ENCODE assay signal across 10 mouse cellular contexts in the genomic region with DNA sequence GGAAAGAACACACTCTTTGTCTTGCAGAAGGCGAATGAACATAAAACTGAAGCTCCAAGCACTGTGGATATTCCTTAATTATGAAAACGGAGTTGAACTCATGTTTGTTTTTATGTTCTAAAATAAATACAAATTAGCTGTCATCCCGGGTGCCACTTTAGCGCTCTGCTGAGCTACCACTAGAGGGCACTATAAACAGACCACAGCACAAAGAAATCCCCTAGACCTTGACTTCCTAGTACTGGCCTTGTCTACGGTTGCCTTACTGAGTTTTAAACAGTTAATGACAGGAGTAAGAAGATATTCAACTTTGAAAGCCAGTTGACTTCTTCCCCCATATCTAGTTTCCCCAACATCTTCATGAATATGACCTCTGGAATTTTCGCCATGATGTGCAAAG. TPM values are rescaled to one million over a fixed set of nuclear protein-coding genes. Genes with fewer than 3 reads are reported as not detected.
DNase-seq lines count a peak whose midpoint lies in the region; ATAC-seq and TF ChIP-seq lines count a peak whose summit lies in the region.
"Had no signal": no experiment of that assay in that cellular context is flagged by ENCODE, and none has a peak within 500 bp of the region (broad histone marks: within the 10 kb centered on the region; RNA-seq: fewer than 3 reads in every experiment).

No protein-coding gene starts in this region.

- no peak overlapping the region for H3K9ac ChIP-seq in lung, embryonic 14.5 days
- H3K9ac ChIP-seq: stomach, embryonic 15.5 days had no signal

- TF ChIP-seq CTCF in gastrocnemius, adult 2 months (IDR thresholded peaks at IDR 0.05), result peak; percentile 96; the same call in 1 of the 2 replicates
- TF ChIP-seq CTCF in lung, embryonic 14.5 days (IDR thresholded peaks at IDR 0.05; ENCODE audit: low read depth), result peak; percentile 82

- no peak overlapping the region for H3K4me3 ChIP-seq in gastrocnemius, adult 2 months
- no peak overlapping the region for H3K4me3 ChIP-seq in lung, embryonic 14.5 days (ENCODE audit: low read depth, low read length)
- H3K4me3 ChIP-seq: stomach, embryonic 15.5 days had no signal

- DNase-seq in gastrocnemius, adult 2 months, result peak; percentile 21
- DNase-seq in gastrocnemius, postnatal 14 days, result no peak
- peak; percentile 65 for DNase-seq in A20 (ENCODE audit: low read depth, low spot score)
- peak; percentile 70 for DNase-seq in adipocyte (ENCODE audit: low spot score)
- peak; percentile 72 for DNase-seq in embryo, embryonic 11 days
- peak; percentile 27 to 51 for DNase-seq in kidney, adult 8-10 months
- DNase-seq in lung, embryonic 14.5 days, result peak; percentile 76
- DNase-seq in splenic B cell, adult 2 months (ENCODE audit: low read depth, low spot score), result peak; percentile 65

- no peaks in the 10 kb centered on the region for H3K36me3 ChIP-seq in lung, embryonic 14.5 days (ENCODE audit: insufficient read depth)
- no peaks in the 10 kb centered on the region for H3K36me3 ChIP-seq in splenic B cell, adult 2 months (ENCODE audit: control insufficient read depth, insufficient read depth, low read length, poor library complexity, severe bottlenecking)
- H3K36me3 ChIP-seq: stomach, embryonic 15.5 days had no signal

- no peak overlapping the region for H3K4me2 ChIP-seq in lung, embryonic 14.5 days
- H3K4me2 ChIP-seq: stomach, embryonic 15.5 days had no signal

- H3K27me3 ChIP-seq in lung, embryonic 14.5 days (ENCODE audit: insufficient read depth, low read length), result no peaks in the 10 kb centered on the region
- no peaks in the 10 kb centered on the region for H3K27me3 ChIP-seq in splenic B cell, adult 2 months (ENCODE audit: control insufficient read depth, insufficient read depth, low read length, poor library complexity, severe bottlenecking)
- H3K27me3 ChIP-seq: stomach, embryonic 15.5 days had no signal

- H3K27ac ChIP-seq in gastrocnemius, adult 2 months, result no peak overlapping the region
- H3K27ac ChIP-seq in lung, embryonic 14.5 days (ENCODE audit: low read depth), result no peak overlapping the region
- H3K27ac ChIP-seq: stomach, embryonic 15.5 days had no signal

- 21% methylated on average over 6 of the region's 6 CpGs for WGBS in lung, embryonic 14.5 days

- no peaks in the 10 kb centered on the region for H3K9me3 ChIP-seq in lung, embryonic 14.5 days (ENCODE audit: low read depth, low read length)
- H3K9me3 ChIP-seq: stomach, embryonic 15.5 days had no signal

- H3K4me1 ChIP-seq in lung, embryonic 14.5 days (ENCODE audit: insufficient read depth), result no peaks in the 10 kb centered on the region
- H3K4me1 ChIP-seq: stomach, embryonic 15.5 days had no signal

- intact Hi-C loops in gastrocnemius, adult 2 months (cut with DNase I), result loop anchor here (1.0 to 5.0 kb wide), 2 partner anchors 99 to 172 kb away; a partner anchor contains a TSS
- intact Hi-C loops in gastrocnemius, postnatal 14 days (cut with DNase I; ENCODE audit: low total_unique reads), result loop anchor here (5.0 to 10.0 kb wide), 2 partner anchors 91 to 174 kb away; no protein-coding TSS in a partner anchor

- ATAC-seq in lung, embryonic 14.5 days (ENCODE audit: insufficient read depth), result no peak

RNA-seq across cellular contexts. Expression of a gene that starts 29.9 kb away (rescaled TPM):
- total RNA-seq in gastrocnemius, adult 2 months (2021), result 10 to 100 TPM; 45.0 to 51.6 TPM
- 10 to 100 TPM; 58.1 to 83.0 TPM for total RNA-seq in gastrocnemius, postnatal 14 days (2021)
- polyA plus RNA-seq in lung, embryonic 14.5 days (2014; fragmentation: Nextera tagmentation; extraction: Ambion mirVana), result 1.3 TPM in 1 of 2 replicates, not detected in the other
- total RNA-seq: adrenal gland, adult 18-20 months had no signal
